ENCODE assay signal across 22 mouse cellular contexts in the genomic region with DNA sequence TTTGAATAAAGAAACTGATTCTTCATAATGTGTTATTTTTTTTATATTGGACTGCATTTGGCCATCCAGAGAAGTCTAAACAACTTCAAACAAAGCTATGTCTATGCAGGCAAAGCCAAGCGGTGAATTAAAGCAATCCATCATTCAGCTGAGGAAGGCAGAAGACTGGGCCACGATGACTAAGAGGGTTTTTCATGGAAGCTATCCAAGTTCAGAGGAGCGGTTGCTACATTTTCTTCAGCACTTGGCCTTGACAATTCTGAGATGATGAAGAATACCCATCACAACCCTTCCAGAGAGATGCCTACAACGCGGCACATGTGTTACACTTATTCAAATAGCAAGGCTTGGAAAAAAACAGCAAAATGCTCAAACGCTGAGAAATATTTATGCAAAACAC.
DNase-seq lines count a peak whose midpoint lies in the region; ATAC-seq and TF ChIP-seq lines count a peak whose summit lies in the region.
"Had no signal": no experiment of that assay in that cellular context is flagged by ENCODE, and none has a peak within 500 bp of the region (broad histone marks: within the 10 kb centered on the region; RNA-seq: fewer than 3 reads in every experiment).

No protein-coding gene starts in this region.

- H3K79me3 ChIP-seq in C2C12 (ENCODE audit: low read depth): no peaks in the 10 kb centered on the region

- no peaks in the 10 kb centered on the region for H3K27me3 ChIP-seq in C2C12 (ENCODE audit: control insufficient read depth, insufficient read depth, insufficient read length)
- H3K27me3 ChIP-seq in liver, embryonic 11.5 days (replicated peaks; ENCODE audit: control insufficient read depth, insufficient read depth, low read length): no peaks in the 10 kb centered on the region
- H3K27me3 ChIP-seq: CH12.LX; heart, embryonic 12.5 days; hindbrain, embryonic 15.5 days; limb, embryonic 13.5 days; liver, embryonic 15.5 days had no signal

- no peak overlapping the region for H3K4me2 ChIP-seq in liver, embryonic 11.5 days
- H3K4me2 ChIP-seq: heart, embryonic 12.5 days; hindbrain, embryonic 15.5 days; limb, embryonic 13.5 days; liver, embryonic 15.5 days had no signal

- 80% methylated on average over 6 of the region's 6 CpGs for WGBS in liver, embryonic 11.5 days

- no peak overlapping the region for H3K9ac ChIP-seq in liver, embryonic 11.5 days (ENCODE audit: low read depth, low read length)
- H3K9ac ChIP-seq: heart, embryonic 12.5 days; hindbrain, embryonic 15.5 days; limb, embryonic 13.5 days; liver, embryonic 15.5 days had no signal

- no peaks in the 10 kb centered on the region for H3K4me1 ChIP-seq in liver, embryonic 11.5 days (replicated peaks; ENCODE audit: control insufficient read depth, insufficient read depth, low read length)
- H3K4me1 ChIP-seq: forebrain, embryonic 10.5 days; heart, embryonic 12.5 days; hindbrain, embryonic 15.5 days; limb, embryonic 13.5 days; liver, embryonic 15.5 days; midbrain, embryonic 10.5 days had no signal

- H3K79me2 ChIP-seq in C2C12 (ENCODE audit: control insufficient read depth, insufficient read depth): peaks cover 47% of the 10 kb centered on the region

- no peak for ATAC-seq in liver, embryonic 11.5 days (replicated peaks; ENCODE audit: low FRiP score)
- ATAC-seq: activated CD4-positive, CD25-positive, alpha-beta regulatory T cell, adult 4 months had no signal

- H3K36me3 ChIP-seq in C2C12 (ENCODE audit: control insufficient read depth, insufficient read depth): no peaks in the 10 kb centered on the region
- no peaks in the 10 kb centered on the region for H3K36me3 ChIP-seq in liver, embryonic 11.5 days (ENCODE audit: control insufficient read depth, insufficient read depth, low read length)
- H3K36me3 ChIP-seq: forebrain, embryonic 10.5 days; heart, embryonic 12.5 days; hindbrain, embryonic 15.5 days; limb, embryonic 13.5 days; liver, embryonic 15.5 days; midbrain, embryonic 10.5 days had no signal

- no peak for TF ChIP-seq CTCF in C2C12 (IDR thresholded peaks at IDR 0.05; ENCODE audit: control insufficient read depth, insufficient read depth, insufficient read length)

- no peaks in the 10 kb centered on the region for H3K9me3 ChIP-seq in liver, embryonic 11.5 days (ENCODE audit: control insufficient read depth, low read length)
- H3K9me3 ChIP-seq: forebrain, embryonic 10.5 days; heart, embryonic 12.5 days; hindbrain, embryonic 15.5 days; limb, embryonic 13.5 days; liver, embryonic 15.5 days; midbrain, embryonic 10.5 days had no signal

- DNase-seq in heart, adult 11 months: peak; percentile 88
- no peak for DNase-seq in heart, adult 9 months (ENCODE audit: low spot score in 2 of 2)
- peak; percentile 28 for DNase-seq in 3134 (ENCODE audit: extremely low read depth, insufficient read length, low spot score)
- DNase-seq in brain, adult 2 months (ENCODE audit: low read depth, low spot score): peak; percentile 53
- DNase-seq in right cerebral cortex, postnatal 14 days: no peak
- DNase-seq in liver, embryonic 11.5 days (ENCODE audit: low spot score): no peak
- DNase-seq: cerebellum, adult 8-10 months; gastrocnemius, postnatal 36 days; kidney, adult 18-20 months; kidney, postnatal 10 days; layer of hippocampus, adult 9-11 months; lung, postnatal 4 days; thymus, adult 18-20 months had no signal

- H3K4me3 ChIP-seq in C2C12 (ENCODE audit: insufficient read depth, poor library complexity, severe bottlenecking): no peak overlapping the region
- no peak overlapping the region for H3K4me3 ChIP-seq in liver, embryonic 11.5 days (ENCODE audit: low read depth, low read length)
- H3K4me3 ChIP-seq: forebrain, embryonic 10.5 days; heart, embryonic 12.5 days; hindbrain, embryonic 15.5 days; limb, embryonic 13.5 days; liver, embryonic 15.5 days; midbrain, embryonic 10.5 days had no signal

- no peak overlapping the region for H3ac ChIP-seq in C2C12 (ENCODE audit: control insufficient read depth, insufficient read length, low read depth)

- H3K27ac ChIP-seq in liver, embryonic 11.5 days (ENCODE audit: low read depth, low read length): no peak overlapping the region
- H3K27ac ChIP-seq: forebrain, embryonic 10.5 days; hindbrain, embryonic 15.5 days; limb, embryonic 13.5 days; liver, embryonic 15.5 days; midbrain, embryonic 10.5 days had no signal

TF ChIP-seq in C2C12, 6 proteins besides CTCF, POLR2A, EP300 and RAD21:
- peak; percentile 56 for TF ChIP-seq CEBPB (IDR thresholded peaks at IDR 0.05; ENCODE audit: low read depth)
- TF ChIP-seq MAX (IDR thresholded peaks at IDR 0.05): no peak

Comparison
In these comparisons a context has a peak if more than half of its experiments do, and no peak if none do; other contexts are left out.
1. DNase-seq: peak in heart, adult 11 months (single experiment), 3134 (single experiment) and brain, adult 2 months (single experiment); none in heart, adult 9 months (0 of 2), right cerebral cortex, postnatal 14 days (single experiment) and liver, embryonic 11.5 days (single experiment).